Mouse (Mus musculus): ENCODE results near the gene Slc9a1.

DNA sequence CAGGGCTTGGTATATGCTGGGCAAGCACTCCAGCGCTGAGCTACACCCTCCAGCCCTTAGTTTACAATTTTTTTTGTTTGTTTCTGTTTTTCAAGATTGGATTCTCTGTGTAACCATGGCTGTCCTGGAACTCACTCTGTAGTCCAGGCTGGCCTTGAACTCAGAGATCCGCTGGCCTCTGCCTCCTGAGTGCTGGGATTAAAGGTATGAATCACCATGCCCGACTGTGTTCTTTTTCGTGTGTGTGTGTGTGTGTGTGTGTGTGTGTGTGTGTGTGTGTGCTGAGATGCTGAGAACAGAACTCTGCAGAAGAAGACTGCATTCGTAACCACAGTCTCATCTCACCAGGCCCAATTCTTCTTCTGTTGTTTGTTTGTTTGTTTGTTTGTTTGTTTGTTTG, 34.8 kb downstream of the Slc9a1 start:
- TF ChIP-seq CTCF (IDR thresholded peaks at IDR 0.05; ENCODE audit: low read depth), result no peak
- no peak for TF ChIP-seq EP300 (IDR thresholded peaks at IDR 0.05; ENCODE audit: low read depth)

Measured in heart, postnatal 0 days (tissue).